Mouse (Mus musculus) gastrocnemius, postnatal 14 days (tissue): ENCODE measurements around the gene Thtpa. TPM values are rescaled to one million over a fixed set of nuclear protein-coding genes. Genes with fewer than 3 reads are reported as not detected.

Experiments
- DNase-seq: peaks from one replicate; pipeline ENCODE4 v3.0.0; 2021; ENCODE audit warnings: mixed read lengths
- intact Hi-C: fragments of 180-260 bp; cut with DNase I; formaldehyde crosslinking; loops from one replicate; pipeline ENCODE4 v1.15.1; 2025; ENCODE audit warnings: low total_unique reads
- total RNA-seq, 2 experiments: library from RNA; stranded (reverse); gene quantifications; 2 replicates each; pipeline ENCODE4 v1.2.3; 2021

Thtpa gene
- total RNA-seq, 2 experiments from 2014 or later, result 11.1 to 12.3 TPM

GRCm38 (mm10) chr14:55076956-55077355, 17.6 kb upstream of the Thtpa start:
- DNase-seq, result no peak
- intact Hi-C loops, result no loop called here

GRCm38 (mm10) chr14:55077481-55078365, 16.9 kb upstream of the Thtpa start:
- intact Hi-C loops, result loop anchor here (2.0 kb wide), 1 partner anchor 51 kb away; no protein-coding TSS in a partner anchor
- no peak for DNase-seq

GRCm38 (mm10) chr14:55078366-55078989, 16.1 kb upstream of the Thtpa start:
- intact Hi-C loops, result loop anchor here (2.0 kb wide), 1 partner anchor 52 kb away; no protein-coding TSS in a partner anchor
- DNase-seq, result no peak

- DNase-seq, result peak; percentile 69
- intact Hi-C loops, result loop anchor here (2.0 kb wide), 1 partner anchor 53 kb away; no protein-coding TSS in a partner anchor
Measured at GRCm38 (mm10) chr14:55079214-55079970, 15.2 kb upstream of the Thtpa start.

GRCm38 (mm10) chr14:55081105-55081504, 13.5 kb upstream of the Thtpa start:
- intact Hi-C loops, result no loop called here
- no peak for DNase-seq

GRCm38 (mm10) chr14:55083481-55083880, 11.1 kb upstream of the Thtpa start:
- intact Hi-C loops, result no loop called here
- DNase-seq, result no peak

GRCm38 (mm10) chr14:55085324-55086008, 9.1 kb upstream of the Thtpa start:
- DNase-seq, result no peak
- intact Hi-C loops, result no loop called here

- DNase-seq, result no peak
- intact Hi-C loops, result no loop called here
Measured at GRCm38 (mm10) chr14:55086009-55086514, 8.5 kb upstream of the Thtpa start.

GRCm38 (mm10) chr14:55089199-55089947, 5.2 kb upstream of the Thtpa start:
- DNase-seq, result no peak
- intact Hi-C loops, result no loop called here

GRCm38 (mm10) chr14:55091209-55091865, 3.2 kb upstream of the Thtpa start:
- intact Hi-C loops, result no loop called here

GRCm38 (mm10) chr14:55092011-55092577, 2.5 kb upstream of the Thtpa start, which contains the start of gene Zfhx2:
TSS of gene Zfhx2 (minus strand) at chr14:55092324.
- peak; percentile 91 for DNase-seq
- intact Hi-C loops, result no loop called here

More at GRCm38 (mm10) chr14:55091209-55091865, 3.2 kb upstream of the Thtpa start:
- DNase-seq, result no peak

- no peak for DNase-seq
- intact Hi-C loops, result no loop called here
Measured at GRCm38 (mm10) chr14:55093927-55094326, 657 bp upstream of the Thtpa start.

- intact Hi-C loops, result no loop called here
- DNase-seq, result no peak
Measured at GRCm38 (mm10) chr14:55095263-55095662, 679 bp downstream of the Thtpa start.

GRCm38 (mm10) chr14:55095671-55096070, 1.1 kb downstream of the Thtpa start:
- intact Hi-C loops, result no loop called here
- DNase-seq, result no peak

GRCm38 (mm10) chr14:55096573-55097087, 2.0 kb downstream of the Thtpa start:
- intact Hi-C loops, result no loop called here
- no peak for DNase-seq

GRCm38 (mm10) chr14:55097646-55098045, 3.1 kb downstream of the Thtpa start:
- intact Hi-C loops, result no loop called here
- no peak for DNase-seq

GRCm38 (mm10) chr14:55098067-55098466, 3.5 kb downstream of the Thtpa start:
- intact Hi-C loops, result no loop called here
- DNase-seq, result no peak
